Mouse (Mus musculus) adrenal gland (tissue): Measurements from ENCODE around the gene Slc44a4.
"Not testable (repeated sequence)": the region's sequence is repeated elsewhere in the genome, so short reads cannot be mapped to it uniquely, and the experiment has no call there.

Source experiments
- intact Hi-C: fragments of 180-260 bp; cut with DNase I; formaldehyde crosslinking; loops from one replicate; pipeline ENCODE4 v1.15.1; 2025

The Slc44a4 gene

DNA sequence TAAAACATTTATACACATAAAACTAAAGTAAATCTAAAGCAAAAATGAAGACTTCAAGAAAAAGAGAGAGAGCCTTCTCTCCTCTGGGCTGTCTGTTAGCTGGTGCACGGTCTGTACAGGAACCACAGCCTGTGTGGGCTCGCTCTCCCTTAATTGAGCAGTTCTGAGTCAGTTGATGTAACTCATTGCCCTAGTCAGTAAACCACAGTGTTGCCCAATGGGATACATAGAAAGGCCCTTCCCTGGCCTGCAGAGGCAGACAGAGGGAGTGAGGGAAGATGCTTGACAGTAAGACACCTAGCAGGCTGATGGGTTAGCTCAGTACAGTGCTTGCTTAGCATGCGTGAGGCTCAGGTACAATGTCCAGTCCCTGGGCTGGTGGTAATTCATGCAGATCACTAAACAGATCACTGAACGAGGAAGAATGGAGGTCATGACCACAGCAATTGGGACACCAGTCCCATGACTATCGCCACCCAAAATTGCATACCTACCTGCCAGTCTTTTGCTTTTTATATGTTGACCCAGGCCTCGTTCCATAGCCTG lies 23.8 kb downstream of the Slc44a4 start:
- intact Hi-C loops, result no loop called here

DNA sequence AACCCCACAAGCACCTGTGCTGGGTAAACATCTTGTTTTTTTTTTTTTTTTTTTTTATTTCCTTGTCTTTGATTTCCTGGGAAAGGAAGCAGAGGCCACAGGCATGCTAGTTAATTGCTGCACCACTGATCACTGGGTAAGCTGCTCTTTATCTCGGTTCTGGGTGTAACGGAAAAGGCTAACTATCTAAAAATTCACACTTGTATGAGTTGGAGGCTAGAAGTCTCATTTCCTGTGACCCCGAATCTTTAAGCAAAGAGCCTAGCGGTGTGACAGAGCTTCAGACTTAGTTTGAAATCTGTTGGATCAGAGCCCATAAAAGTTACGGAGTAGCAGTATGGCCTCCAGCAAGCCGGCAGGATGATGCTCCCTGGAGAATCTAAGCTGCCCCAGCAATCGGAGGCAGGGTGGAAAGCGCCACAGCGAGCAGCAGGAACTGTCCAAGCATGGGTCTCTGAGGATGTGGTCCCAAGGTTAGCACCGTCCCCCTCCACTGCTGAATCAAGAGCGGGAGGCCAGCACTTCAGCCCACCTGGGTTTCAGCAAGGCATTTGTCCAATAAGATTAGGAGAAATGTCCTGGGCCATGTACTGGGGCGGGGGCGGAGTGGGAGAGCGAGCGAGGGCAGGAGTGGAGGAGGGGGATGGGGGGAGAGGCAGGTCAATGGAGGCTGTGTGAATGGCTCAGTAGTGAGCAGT lies 27.2 kb downstream of the Slc44a4 start:
- intact Hi-C loops, result no loop called here

DNA sequence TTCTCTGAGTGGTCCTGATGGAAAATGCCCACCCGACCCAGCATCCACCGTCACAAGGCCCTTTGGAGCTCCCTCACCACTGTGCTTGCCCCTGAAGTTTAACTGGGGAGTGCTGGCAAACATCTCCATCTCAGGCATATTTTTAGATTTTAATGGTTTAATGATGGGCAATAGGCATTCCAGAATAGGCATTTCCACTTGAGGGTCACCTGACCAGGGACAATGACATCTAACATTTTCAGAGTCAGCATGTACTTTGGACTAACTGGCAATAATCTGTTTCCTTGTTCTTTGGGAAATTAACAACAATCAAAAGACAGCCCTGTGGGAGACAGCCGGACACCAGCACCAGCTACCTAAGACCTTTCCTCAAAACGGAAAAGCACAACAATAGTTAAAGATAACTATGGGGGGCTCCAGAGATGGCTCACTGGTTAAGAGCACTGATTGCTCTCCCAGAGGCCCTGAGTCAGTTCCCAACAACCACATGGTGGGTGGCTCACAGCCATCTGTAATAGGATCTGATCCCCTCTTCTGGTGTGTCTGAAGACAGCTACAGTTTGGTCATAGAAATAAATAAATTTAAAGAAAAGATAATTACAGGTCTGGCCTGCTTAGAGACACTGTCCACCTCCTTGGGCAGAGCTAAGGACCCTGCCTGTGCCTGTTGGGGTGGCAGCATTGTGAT lies 29.0 kb downstream of the Slc44a4 start:
- intact Hi-C loops, result no loop called here

DNA sequence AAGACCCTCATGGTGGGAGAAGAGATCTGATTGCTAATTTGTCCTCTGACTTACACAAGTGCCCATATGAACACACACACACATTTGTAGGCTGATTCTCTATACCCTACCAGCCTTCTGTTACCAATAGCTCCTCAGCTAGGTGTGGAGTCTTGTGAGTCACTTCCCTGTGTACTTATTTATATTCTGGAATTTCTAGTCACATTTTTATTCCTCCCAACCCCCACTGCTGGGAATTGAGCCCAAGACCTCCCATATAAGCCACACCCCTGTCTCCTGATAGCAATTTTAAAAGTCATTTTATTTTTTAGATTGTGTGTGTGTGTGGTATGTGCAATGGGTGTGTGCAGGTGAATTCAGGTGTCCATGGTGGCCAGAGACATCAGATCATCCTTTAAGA lies 30.1 kb downstream of the Slc44a4 start:
- intact Hi-C loops, result no loop called here

GRCm38 (mm10) chr17:34946486-34947140 lies 32.3 kb downstream of the Slc44a4 start:
- intact Hi-C loops, result no loop called here

DNA sequence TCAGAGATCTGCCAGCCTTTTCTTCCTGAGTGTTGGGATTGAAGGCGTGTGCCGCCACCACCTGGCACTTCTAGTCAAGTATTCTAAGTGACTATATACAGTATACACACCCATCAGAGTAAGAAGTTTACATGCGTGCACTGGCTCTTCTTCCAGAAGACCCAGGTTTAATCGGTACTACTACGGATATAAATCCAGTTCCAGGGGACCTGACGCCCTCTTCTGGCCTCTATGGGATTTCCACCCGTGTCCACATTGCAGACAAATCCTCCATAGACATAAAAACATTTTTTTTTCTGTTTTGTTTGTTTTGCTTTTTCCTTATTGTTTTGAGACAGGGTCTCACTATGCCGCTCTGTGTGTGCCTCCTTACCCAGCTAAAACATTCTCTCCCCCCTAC lies 33.3 kb downstream of the Slc44a4 start:
- intact Hi-C loops, result no loop called here

GRCm38 (mm10) chr17:34948721-34949552 lies 34.7 kb downstream of the Slc44a4 start:
- intact Hi-C loops, result not testable (repeated sequence)

- intact Hi-C loops, result no loop called here
These were observed 35.3 kb downstream of the Slc44a4 start for GRCm38 (mm10) chr17:34949553-34949969.

DNA sequence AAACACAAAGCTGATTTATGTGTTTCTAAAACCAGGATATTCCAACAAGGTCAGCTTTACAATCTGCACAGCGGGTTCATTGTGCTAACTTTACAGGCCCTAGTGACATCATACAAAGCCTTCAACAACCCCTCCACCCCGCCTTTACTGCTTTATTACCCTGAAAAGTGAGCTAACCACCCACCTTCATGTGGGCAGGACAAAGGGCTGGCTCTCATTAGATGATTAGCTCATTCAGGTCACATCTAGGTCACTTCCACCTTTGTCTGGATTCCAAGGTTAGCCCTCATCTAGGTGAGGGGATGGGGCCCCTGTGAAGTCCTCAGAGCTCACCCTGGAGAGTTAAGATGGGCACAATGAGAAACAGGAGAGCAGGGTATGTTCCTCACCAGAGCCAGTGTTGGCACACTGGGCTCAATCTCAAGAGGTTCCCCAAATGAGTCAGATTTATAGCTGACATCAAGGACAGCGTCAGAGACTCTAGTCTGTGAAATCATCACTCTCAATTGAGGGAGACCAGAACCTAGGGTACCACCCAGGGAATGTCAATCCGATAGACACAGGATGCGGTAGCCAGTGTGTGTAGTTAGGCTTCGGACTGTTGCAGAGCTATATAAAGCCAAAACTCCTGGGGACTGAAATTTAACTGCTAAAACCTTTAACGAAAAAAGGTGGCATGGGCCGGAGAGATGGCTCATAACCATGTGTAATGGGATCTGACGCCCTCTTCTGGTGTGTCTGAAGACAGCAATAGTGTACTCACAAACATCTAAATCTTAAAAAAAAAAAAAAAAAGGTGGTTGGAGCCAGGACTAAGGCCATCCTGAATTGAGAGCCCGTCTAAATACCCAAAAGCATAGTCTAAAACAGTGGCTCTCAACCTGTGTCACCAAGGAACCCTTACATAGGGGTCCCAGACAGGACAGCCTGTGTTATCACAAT lies 36.5 kb downstream of the Slc44a4 start:
- intact Hi-C loops, result no loop called here

- intact Hi-C loops, result loop anchor here (2.0 kb wide), 1 partner anchor 29 kb away; the partner anchor contains the start of gene Lsm2
These were observed 37.5 kb downstream of the Slc44a4 start for GRCm38 (mm10) chr17:34951636-34952377.

DNA sequence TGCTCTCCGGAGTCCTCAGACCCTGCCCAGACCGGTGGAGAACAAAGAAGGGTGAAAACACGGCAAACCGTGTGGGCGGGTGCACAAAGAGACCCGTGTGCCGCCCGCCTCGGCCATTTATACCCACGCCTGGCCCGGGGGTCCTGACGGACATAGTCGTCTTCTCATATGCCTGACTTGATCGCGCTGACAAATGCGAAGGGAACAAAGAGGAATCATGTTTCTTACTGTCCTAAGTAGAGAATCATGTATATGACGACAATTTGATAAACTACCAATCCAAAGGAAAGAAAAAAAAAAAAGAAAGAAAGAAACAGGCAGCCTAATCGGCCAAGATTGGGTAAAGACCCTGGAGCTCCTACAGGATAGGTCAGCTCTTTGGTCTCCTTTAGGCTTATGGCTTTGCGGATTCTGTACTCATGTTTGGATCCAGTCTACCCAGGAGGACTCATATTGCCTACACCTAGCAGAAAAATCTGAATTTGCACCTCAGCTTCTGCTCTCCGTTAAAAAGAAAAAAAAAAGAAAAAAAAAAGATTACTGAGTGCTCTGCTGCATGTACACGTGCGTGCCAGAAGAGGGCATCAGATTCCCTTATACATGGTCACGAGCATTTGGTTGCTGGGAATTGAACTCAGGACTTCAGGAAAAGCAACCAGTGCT lies 38.2 kb downstream of the Slc44a4 start:
- intact Hi-C loops, result loop anchor here (2.0 kb wide), 1 partner anchor 28 kb away; the partner anchor contains the start of gene Lsm2

GRCm38 (mm10) chr17:34953258-34953657 lies 39.0 kb downstream of the Slc44a4 start:
- intact Hi-C loops, result loop anchor here (2.0 kb wide), 1 partner anchor 28 kb away; the partner anchor contains the start of gene Lsm2

- intact Hi-C loops, result loop anchor here (2.0 kb wide), 1 partner anchor 27 kb away; the partner anchor contains the start of gene Lsm2
These were observed 39.6 kb downstream of the Slc44a4 start for GRCm38 (mm10) chr17:34953904-34954303.

- intact Hi-C loops, result no loop called here
These were observed 40.6 kb downstream of the Slc44a4 start for GRCm38 (mm10) chr17:34954831-34955230.

- intact Hi-C loops, result no loop called here
These were observed 41.6 kb downstream of the Slc44a4 start for GRCm38 (mm10) chr17:34955884-34956283.

DNA sequence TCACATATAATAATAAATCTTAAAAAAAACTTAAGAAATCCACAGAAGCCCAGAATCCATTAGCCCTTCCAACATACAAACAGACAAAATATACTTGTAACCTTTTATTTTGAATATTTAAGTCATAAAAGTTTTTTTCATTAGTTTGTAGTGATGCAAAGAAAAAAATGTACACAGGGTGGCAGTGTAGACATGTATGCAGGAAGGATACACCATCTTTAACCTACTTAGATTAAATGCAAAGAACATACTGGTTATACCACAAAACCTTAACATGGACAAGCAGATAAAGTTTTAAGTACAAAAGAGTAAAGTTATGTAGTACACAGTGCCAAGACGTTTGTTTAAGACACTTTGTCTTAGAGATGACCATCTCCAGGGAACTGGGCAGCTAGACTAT lies 42.1 kb downstream of the Slc44a4 start:
- intact Hi-C loops, result no loop called here

DNA sequence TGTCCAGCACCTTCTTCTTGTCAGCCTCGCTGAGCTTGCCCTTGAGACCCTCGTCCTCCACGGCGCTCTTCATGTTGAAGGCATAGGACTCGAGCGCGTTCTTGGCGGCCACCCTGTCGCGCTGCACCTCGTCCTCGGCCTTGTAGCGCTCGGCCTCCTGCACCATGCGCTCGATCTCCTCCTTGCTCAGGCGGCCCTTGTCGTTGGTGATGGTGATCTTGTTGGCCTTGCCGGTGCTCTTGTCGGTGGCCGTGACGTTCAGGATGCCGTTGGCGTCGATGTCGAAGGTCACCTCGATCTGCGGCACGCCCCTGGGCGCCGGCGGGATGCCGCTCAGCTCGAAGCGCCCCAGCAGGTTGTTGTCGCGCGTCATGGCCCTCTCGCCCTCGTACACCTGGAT lies 43.0 kb downstream of the Slc44a4 start:
- intact Hi-C loops, result not testable (repeated sequence)

DNA sequence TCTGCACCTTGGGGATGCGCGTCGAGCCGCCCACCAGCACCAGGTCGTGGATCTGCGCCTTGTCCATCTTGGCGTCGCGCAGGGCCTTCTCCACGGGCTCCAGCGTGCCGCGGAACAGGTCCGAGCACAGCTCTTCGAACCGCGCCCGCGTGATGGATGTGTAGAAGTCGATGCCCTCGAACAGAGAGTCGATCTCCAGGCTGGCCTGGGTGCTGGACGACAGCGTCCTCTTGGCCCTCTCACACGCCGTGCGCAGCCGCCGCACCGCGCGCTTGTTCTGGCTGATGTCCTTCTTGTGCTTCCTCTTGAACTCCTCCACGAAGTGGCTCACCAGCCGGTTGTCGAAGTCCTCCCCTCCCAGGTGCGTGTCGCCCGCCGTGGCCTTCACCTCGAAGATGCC lies 43.7 kb downstream of the Slc44a4 start:
- intact Hi-C loops, result not testable (repeated sequence)
